Mouse (Mus musculus) lung, postnatal 36 days (tissue): ENCODE results near the gene Otulin.

ENCODE experiments used
- DNase-seq: peaks from one replicate; pipeline ENCODE4 v3.0.0; 2022; ENCODE audit warnings: mixed read lengths

Gene Otulin

GRCm38 (mm10) chr15:27578918-27579317 is 51.6 kb downstream of the Otulin start:
- no peak for DNase-seq

GRCm38 (mm10) chr15:27577915-27578780 is 52.3 kb downstream of the Otulin start:
- no peak for DNase-seq

GRCm38 (mm10) chr15:27576886-27577285 is 53.6 kb downstream of the Otulin start:
- DNase-seq, result no peak

- peak; percentile 34 for DNase-seq
These were observed 54.6 kb downstream of the Otulin start for GRCm38 (mm10) chr15:27575932-27576331.

- no peak for DNase-seq
These were observed 55.3 kb downstream of the Otulin start for GRCm38 (mm10) chr15:27574992-27575781.

- no peak for DNase-seq
These were observed 59.3 kb downstream of the Otulin start for GRCm38 (mm10) chr15:27571179-27571578.

- no peak for DNase-seq
These were observed 60.1 kb downstream of the Otulin start for GRCm38 (mm10) chr15:27570385-27570784.

- peak; percentile 56 for DNase-seq
These were observed 60.6 kb downstream of the Otulin start for GRCm38 (mm10) chr15:27569924-27570323.

GRCm38 (mm10) chr15:27568371-27568770 is 62.1 kb downstream of the Otulin start:
- no peak for DNase-seq

GRCm38 (mm10) chr15:27567356-27567755 is 63.1 kb downstream of the Otulin start:
- DNase-seq, result no peak

GRCm38 (mm10) chr15:27565626-27566185 is 64.8 kb downstream of the Otulin start:
- DNase-seq, result no peak

GRCm38 (mm10) chr15:27564106-27565100 is 66.1 kb downstream of the Otulin start:
- DNase-seq, result peak; percentile 46

- DNase-seq, result no peak
These were observed 70.2 kb downstream of the Otulin start for GRCm38 (mm10) chr15:27560315-27560714.

GRCm38 (mm10) chr15:27558456-27559147 is 71.9 kb downstream of the Otulin start:
- no peak for DNase-seq

- no peak for DNase-seq
These were observed 76.9 kb downstream of the Otulin start for GRCm38 (mm10) chr15:27553554-27553953.

- no peak for DNase-seq
These were observed 78.3 kb downstream of the Otulin start for GRCm38 (mm10) chr15:27552129-27552700.

- DNase-seq, result no peak
These were observed 79.1 kb downstream of the Otulin start for GRCm38 (mm10) chr15:27551117-27552114.

GRCm38 (mm10) chr15:27550358-27550992 is 80.0 kb downstream of the Otulin start:
- DNase-seq, result no peak

- DNase-seq, result no peak
These were observed 80.6 kb downstream of the Otulin start for GRCm38 (mm10) chr15:27549878-27550277.
